Mouse (Mus musculus) common myeloid progenitor, adult 5-6 weeks (primary cell): Measurements from ENCODE around the gene Med25. TPM values are rescaled to one million over a fixed set of nuclear protein-coding genes. Genes with fewer than 3 reads are reported as not detected.
"Not testable (repeated sequence)": the region's sequence is repeated elsewhere in the genome, so short reads cannot be mapped to it uniquely, and the experiment has no call there.

Source experiments
- ATAC-seq: replicated peaks from 2 replicates; pipeline ENCODE4 v1.8.0; 2016; ENCODE audit warnings: low read depth, mild to moderate bottlenecking, moderate TSS enrichment, inconsistent platforms; ENCODE audit not compliant: poor library complexity, severe bottlenecking
- total RNA-seq: library from RNA; stranded (forward); fragments of 200-1000, 187-1606 nt; gene quantifications from 2 replicates; pipeline ENCODE4 v1.2.3, GENCODE M21; 2017

Med25 gene
- total RNA-seq, 1 experiment from 2014 or later = 12.3 TPM

DNA sequence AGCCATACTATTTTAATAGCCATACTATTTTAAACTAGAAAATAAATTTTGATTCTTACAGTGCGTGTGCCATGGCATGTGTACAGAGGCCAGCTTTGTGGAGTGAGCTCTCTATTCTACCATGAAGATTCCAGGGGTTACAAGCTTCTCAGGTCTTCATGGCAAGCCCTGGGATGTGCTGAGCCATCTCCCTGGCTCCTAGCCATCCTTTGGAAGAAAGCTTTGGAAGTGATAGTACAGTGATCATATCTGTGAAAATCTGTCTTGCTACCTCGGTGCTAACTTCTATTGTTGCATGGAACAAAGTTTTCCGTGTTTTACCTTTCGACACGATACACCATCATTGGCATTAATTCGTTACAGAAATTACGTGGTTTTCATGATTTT is 2.7 kb upstream of the Med25 start:
- no peak for ATAC-seq

DNA sequence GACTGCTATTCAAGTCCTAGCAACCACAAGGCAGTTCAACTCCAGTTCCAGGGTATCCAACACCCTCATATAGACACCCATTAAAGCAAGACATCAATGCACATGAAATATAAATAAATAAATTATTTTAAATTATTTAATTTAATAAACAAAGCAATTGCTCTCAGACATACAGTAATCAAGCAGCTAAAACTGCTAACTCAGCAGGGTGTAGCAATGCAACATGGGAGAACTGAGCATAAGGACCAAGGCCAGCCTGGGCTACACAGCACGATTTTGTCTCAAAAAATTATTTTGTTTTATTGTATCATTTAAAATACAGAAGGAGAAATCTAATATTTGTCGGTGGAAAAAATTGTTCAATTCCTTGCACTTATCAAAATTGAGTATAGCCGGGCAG is 1.7 kb upstream of the Med25 start:
- ATAC-seq = no peak

DNA sequence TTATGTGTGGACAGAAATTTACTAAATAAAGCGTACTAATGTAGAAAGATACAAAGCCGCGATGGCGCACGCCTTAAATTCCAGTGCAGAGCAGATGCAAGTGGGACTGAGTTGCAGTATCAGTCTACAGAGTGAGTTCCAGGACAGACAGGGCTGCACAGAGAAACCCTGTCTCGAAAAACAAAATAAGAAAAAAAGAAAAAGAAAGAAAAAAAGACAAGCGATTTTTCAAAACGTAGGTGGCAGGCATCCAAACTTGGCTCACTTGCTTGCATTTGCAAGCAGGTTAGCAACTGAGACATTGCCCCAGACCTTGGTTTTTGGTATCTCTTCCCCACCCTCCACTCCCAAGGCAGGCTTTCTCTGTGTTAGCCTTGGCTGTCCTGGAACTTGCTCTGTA is 685 bp upstream of the Med25 start:
- no peak for ATAC-seq

DNA sequence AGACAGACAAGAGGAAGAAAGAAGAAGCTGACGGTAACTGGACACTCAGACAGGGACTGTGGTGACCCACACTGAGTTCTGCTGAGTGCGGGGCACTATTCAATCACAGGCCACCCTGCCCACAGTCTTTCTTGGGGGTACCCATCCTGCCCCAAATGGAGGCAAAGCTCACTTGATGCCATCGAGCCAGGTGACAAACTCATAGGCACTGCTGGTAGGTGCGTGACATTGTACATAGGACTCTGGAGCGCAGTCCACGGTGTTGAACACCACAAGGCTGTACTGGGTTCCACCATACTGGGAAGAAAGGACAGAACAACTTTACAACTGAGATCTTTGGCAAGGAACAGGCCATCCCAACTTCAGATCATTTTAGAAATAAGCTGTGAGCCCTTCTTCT is 901 bp downstream of the Med25 start:
- ATAC-seq = no peak

DNA sequence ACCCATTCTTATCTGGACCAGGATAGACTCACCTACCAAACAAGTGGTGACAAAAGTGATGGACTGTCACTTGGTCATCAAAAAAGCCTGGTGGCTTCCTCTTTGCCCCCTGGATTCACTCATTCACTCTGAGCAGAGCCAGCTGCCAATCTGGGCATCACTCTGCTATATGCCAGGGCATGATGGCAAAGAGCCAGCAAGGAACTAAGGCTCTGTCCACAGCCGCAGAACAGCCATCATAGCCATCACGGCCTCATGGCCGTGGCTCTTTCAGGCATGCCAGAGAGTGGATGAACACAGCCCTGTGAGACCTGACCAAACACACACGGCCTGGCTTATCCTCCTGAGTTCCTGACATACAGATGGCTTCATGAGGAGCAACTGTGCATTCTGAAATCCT is 1.8 kb downstream of the Med25 start:
- ATAC-seq = no peak

DNA sequence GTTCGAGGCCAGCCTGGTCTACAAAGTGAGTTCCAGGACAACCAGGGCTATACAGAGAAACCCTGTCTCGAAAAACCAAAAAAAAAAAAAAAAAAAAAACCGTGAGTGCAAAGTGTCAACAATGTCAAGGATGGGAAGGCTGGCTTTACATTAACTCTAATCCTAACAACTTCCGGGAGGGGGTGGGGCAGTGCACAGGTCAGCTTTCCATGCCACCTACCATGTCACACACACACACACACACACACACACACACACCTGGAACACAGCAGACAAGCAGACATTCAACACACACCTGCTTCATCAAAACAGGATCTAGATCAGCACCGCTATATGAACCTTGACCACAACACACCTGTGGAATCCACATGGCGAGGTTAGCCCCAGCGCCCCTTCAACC is 2.3 kb downstream of the Med25 start:
- no peak for ATAC-seq

DNA sequence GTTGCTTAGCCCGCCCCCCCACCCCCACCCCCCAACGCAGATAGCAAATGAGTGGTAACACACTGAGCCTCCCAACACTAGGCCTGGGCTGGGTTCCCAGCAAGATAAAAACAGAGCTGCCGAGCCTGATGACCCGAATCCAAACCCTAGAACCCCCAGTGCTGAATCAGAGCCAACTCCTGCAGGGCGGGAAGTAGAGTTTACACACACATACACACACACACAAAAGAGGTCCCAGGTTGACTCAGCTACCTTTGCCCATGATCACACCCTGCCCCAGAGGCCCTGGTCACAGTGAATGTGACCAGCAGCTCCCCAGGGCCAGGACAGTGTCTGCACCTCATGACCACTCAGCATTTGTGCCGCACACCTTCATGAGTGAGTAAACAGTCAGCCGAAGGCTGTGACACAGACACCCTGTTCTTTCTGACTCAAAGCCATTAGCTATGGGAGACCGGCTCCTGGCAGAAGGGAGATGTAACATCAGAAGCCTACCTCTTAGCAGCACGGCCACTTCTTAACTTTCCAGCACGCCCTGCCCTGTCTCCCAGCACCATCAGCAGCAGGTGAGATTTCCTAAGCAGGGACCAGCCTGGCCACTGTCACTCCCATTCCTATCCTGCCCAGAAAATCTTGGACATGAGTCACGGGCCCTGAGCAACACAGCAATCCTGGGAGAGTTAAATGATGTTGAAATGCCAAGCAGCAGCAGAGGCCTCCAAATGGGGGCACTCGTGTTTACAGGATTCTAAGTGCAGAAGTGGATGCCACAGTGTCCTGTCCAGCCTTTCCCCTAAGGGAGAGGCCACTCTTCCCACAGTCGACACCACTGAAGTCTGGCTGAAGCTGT is 4.0 kb downstream of the Med25 start:
- ATAC-seq = no peak

DNA sequence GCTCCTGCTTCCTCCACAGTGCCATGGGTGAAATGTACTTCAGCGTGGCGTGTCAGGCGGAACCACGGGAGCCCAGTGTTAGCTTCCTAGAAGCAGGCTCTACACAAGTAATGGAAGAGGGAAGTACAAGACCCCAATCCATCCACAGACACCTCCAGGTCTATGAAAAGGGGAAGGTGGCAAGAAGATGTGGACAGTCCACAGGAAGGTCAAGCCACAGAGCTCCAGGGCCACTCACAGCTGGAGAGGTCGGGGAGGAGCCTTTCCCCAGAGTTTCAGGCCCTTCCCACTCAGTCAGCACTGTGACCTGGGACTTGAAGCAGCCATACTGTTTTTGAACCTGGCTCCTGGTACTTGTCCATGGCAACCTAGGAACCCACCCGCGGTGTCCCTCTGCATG is 5.5 kb downstream of the Med25 start:
- peak; percentile 26; the same call in 1 of the 2 replicates for ATAC-seq

DNA sequence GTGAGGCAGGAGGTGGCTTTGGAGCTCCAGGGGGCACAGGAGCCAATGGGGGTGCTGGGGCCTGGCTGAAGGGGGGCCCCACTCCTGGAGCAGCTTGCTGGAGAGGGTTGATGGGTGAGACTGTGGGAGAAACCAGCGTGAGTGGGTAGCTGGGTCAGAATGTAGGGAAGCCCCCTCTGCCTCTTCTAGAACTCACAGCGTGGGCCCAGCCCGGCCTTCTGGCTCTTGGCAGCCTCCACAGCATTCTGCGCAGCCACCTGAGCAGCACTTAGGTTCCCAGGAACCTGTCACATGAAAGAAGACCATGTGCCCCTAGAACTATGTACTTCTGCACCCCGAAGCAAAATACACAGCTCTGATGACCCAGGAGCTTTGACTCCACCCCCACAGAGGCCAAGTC is 7.9 kb downstream of the Med25 start:
- no peak for ATAC-seq

DNA sequence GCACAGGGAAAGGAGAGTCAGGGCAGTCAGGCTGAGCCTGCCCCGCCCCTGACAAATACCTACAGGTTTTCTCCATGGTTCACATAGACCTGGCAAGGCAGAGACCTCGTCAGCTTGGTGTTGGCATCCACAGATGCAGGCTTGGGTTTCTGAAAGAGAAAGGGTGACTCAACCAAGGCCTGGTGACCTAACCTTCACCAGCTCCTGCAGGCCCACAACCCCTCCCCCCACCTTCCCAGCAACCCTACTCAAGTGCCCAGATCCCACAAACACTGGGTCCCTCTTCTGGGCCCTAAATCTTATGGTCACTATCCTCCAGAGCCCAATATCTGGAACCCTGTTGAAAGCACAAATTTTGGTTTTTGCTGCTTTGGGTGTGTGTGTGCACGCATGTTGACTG is 9.5 kb downstream of the Med25 start:
- no peak for ATAC-seq

DNA sequence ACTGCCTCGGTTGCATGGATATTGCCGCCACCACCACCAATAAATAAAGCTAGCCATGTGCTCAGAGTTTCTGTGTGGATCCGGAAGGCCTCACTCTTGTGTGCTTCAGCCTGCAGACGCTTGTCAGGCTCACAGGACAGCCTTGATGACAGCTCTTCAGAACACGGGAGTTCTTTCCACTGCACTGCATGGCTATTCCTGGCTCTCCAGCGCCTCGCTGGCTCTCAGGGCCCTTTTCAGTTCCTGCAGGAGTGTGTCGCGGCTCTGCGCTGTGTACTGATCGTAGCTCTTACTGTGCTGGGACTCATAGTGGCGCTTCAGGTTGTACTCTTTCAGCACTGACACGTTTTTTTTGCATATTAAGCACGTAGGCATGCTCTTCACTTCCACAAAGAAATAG is 14.7 kb downstream of the Med25 start:
- no peak for ATAC-seq

DNA sequence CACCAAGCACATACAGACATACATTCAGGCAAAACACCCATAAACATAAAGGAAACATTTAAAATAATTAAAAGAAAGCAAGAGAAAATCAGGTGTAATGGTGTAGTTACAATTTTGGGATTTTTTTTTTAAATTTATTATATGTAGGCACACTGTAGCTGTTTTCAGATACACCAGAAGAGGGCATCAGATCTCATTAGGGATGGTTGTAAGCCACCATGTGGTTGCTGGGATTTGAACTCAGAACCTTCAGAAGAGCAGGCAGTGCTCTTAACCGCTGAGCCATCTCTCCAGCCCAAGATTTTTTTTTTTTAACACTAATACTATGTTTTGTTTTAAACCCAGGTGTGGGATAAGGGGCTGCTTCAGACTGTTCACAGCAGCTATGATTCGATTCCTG is 20.7 kb downstream of the Med25 start:
- not testable (repeated sequence) for ATAC-seq

DNA sequence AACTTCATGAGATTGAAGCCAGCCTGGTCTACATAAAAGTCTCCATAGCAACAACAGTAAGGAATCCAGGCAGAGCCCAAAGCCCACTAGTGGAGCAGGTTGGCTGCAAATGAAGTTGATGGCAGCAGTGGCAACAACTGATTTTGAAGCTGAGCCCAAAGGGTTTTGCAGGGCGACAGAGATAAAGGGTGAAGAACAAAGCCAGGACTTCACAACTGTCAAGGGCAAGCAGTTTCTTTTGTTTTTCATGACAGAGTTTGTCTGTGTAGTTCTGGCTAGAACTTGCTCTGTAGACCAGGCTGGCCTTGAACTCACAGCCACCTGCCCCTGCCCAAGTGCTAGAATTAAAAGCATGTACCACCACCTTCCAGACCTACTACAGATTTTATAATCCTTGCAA is 21.3 kb downstream of the Med25 start:
- no peak for ATAC-seq

DNA sequence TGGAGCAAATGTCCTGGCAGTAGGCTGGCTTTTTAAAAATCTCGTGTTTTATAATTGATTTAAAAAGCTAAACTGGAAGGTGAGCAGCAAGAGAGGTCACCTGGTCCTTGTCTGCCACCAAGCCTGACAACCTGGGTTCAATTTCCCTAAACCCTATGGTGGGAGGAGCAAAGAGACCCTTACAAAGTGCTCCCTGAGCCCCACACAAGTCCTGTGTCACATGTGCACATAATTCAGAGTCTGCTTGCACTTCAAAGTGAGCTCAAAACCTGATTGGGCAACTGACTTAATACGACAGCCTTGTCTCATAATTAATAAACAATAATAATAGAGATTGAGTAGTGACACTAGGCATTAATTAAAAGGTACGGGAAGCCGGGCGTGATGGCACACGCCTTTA is 21.9 kb downstream of the Med25 start:
- no peak for ATAC-seq

DNA sequence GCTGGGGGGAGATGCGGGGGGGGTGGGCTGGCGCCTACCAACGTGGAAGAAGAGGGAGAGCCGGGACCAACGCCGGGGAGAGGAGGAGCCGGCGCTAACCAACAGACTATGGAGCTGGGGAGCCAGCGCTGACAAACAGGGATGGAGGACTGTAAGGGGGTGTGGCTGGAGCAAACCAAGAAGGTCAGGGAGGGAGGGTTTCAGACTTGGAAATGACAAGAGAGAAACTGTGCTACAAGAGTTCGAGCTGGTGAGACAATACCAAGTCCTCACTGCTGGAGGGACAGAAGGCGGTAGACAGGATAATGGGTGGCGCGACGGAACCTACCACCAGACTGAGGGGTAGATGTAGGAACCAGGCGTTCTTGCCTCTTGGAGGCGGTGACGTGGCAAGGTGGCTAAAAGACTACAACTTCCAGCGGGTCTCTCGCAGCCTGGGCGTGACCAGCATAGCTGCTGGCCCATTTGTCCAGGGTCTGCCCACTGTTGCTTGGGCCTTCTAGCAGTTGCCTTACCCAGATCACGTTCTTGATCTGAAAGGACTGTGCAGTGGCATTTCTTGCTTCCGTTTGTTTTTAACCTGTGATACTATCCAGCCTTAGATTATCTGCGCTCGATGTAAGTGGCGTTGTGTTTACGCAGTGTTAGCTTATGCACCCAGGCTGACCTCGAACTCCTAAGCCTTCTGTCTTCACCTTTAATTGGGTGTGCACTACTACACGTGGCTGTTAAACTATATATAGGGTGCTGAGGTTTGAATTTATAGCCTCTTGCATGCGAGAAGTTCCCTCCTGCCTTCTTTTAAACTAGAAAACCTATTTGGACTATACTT is 22.6 kb downstream of the Med25 start, which contains the start of gene Ptov1:
Gene Ptov1 (minus strand): TSS at position 92 of the 832 bp plus-strand sequence.
- ATAC-seq = peak; percentile 89

DNA sequence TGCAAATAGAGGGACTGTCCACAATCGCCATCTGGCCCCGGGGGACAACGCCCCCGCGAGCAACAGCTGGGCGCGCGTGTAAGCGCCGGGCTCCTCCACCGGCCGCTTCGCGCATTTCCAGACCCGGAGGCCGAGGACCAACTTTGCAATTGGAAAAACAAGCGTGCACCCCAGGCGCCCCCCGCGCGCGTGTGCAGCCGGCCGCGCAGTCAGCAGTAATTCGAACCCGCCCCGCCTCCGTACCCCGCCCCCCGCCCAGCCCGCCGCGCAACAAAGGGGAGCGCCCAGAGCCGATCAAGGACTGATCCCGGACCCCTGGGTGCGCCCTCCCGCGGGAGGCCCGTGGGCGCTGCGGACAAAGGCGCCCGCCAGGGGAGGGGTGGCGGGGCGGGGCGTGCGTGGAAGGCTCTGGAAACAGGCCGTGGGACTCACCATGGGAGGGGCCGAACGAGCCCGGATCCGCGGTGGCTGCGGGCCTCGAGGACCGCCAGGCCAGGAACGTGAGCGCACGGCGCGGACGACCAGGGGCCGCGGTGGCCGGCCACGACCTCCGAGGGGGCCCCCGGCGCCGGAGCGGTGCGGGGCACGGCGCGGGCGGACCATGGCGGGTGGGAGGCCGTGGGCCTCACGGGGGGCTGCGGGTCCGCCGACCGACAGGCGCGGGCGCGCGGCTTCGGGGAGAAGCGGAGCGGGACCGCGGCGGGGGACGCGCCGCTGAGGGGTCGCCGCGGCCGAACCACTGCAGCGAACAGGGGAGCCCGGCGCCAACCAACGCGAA is 23.4 kb downstream of the Med25 start:
- ATAC-seq = no peak

DNA sequence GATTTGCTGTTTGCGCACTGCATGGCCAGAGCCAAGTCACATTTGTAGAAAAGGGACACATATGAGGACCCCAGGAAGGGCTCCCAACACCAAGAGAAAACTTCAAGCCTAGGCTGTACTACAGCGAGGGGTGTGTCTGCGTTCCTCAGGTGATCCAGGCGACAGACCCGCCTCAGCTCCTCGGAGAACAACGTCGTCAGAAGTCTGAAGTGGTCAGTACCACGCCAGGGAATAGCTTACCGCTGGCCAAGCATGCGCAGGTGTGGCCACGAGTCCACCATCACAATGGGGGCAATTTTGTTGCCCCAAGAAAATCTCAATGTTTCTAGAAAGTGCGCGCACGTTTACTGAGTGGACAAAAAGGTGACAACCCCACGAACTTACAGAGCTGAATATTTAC is 24.0 kb downstream of the Med25 start:
- ATAC-seq = no peak

DNA sequence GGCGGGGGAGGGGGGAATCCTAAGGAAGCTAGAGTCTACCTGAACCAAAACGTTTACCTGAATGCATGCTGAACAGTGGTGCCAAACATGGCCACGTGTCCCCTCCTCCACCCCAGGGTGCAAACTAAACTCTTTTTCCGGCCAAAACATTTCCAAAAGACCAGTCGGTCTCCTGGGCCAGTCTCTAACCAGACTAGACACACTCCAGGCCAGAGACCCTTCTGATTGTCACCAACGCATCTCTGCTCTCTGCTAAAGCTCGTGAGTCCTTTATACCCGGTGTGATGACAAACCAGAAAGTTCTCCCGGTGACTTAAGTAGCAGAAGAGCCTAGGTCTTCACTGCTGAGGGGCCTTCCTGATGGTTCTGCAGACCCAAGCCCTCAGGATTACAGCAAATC is 24.7 kb downstream of the Med25 start:
- no peak for ATAC-seq

DNA sequence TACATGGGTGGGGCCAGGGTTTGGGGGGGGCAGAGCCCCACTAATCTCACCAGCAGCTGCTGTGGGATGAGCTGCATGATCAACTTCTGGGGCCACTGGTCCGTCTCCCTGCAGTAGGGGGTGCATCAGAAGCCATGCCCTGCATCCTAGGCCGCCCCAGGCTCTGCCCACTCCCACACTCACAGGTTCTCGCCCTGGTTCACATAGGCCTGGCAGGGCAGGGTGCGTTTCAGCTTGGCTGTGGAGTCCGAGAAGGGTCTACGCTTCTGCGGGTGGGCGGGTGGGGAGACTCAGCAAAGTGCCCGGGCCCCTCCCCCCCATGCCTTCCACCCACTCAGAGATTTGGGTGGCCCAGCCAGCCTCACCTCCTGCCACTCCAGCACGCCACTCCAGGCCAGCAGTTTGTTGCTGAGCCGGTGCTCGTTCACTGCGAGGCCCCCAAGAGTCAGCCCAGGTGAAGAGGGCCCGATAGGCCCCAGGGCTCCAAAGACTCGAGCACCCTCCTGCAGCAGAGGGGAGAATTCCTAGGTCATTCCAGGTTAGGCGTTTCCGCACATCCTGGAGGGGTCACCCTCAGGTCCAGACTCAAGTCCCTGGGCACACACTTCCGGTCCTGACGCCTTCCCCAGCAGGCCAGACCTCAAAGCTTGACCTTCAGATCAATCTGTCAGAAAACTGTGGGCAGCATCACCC is 25.4 kb downstream of the Med25 start:
- no peak for ATAC-seq
